Mouse (Mus musculus): Measurements from ENCODE around the gene Fmo5.

GRCm38 (mm10) chr3:97681321-97682158 lies 52.9 kb downstream of the Fmo5 start:
- TF ChIP-seq CTCF (IDR thresholded peaks at IDR 0.05; ENCODE audit: control insufficient read depth, insufficient read depth, low read length) (peak; percentile 53; the same call in 1 of the 2 replicates), POLR2A (IDR thresholded peaks at IDR 0.05; ENCODE audit: borderline replicate concordance, control insufficient read depth, low read depth, low read length) (no peak)

All from bone marrow, adult 2 months (tissue).